Mouse (Mus musculus) intestine, embryonic 15.5 days (tissue): ENCODE results near the gene Gm49395. TPM values are rescaled to one million over a fixed set of nuclear protein-coding genes. Genes with fewer than 3 reads are reported as not detected.

Source experiments
- ATAC-seq: fragments of 200-750 bp; cut with Nextera tagmentation; 2 replicates; pipeline ENCODE4 v1.8.0; 2017; ENCODE audit warnings: moderate TSS enrichment, moderate library complexity
- H3K27ac ChIP-seq: fragments of 300-500 bp; sonication (generic); 2 replicates; pipeline ENCODE4 v1.5.1; 2015; ENCODE audit warnings: mild to moderate bottlenecking, inconsistent platforms
- H3K27me3 ChIP-seq: fragments of 300-500 bp; sonication (generic); replicated peaks from 2 replicates; pipeline ENCODE4 v1.6.1; 2015; ENCODE audit warnings: inconsistent platforms
- H3K36me3 ChIP-seq: fragments of 300-500 bp; sonication (generic); 2 replicates; pipeline ENCODE4 v1.6.1; 2015; ENCODE audit warnings: inconsistent platforms
- H3K4me1 ChIP-seq: fragments of 300-500 bp; sonication (generic); replicated peaks from 2 replicates; pipeline ENCODE4 v1.6.1; 2015; ENCODE audit warnings: inconsistent platforms
- H3K4me2 ChIP-seq: fragments of 300-500 bp; sonication (generic); replicated peaks from 2 replicates; pipeline ENCODE4 v1.6.1; 2015; ENCODE audit warnings: mild to moderate bottlenecking, inconsistent platforms
- H3K4me3 ChIP-seq: fragments of 300-500 bp; sonication (generic); replicated peaks from 2 replicates; pipeline ENCODE4 v1.5.1; 2015; ENCODE audit warnings: inconsistent platforms
- H3K9ac ChIP-seq: fragments of 300-500 bp; sonication (generic); 2 replicates; pipeline ENCODE4 v1.6.1; 2015; ENCODE audit warnings: inconsistent platforms
- H3K9me3 ChIP-seq: fragments of 300-500 bp; sonication (generic); 2 replicates; pipeline ENCODE4 v1.6.1; 2016; ENCODE audit warnings: inconsistent platforms
- WGBS: fragments of 180-500 bp; shearing (Covaris S2); methylation state at CpG from one replicate; pipeline ENCODE4 v1.1.7; 2015; 5-methylcytosine and 5-hydroxymethylcytosine counted together
- polyA plus RNA-seq: library from polyadenylated mRNA; unstranded; fragments of >200 nt; fragmentation: Nextera tagmentation; extraction: Ambion mirVana; gene quantifications from 2 replicates; pipeline ENCODE4 v1.2.1, GENCODE M21; 2015

Gm49395 gene
- polyA plus RNA-seq, 1 experiment from 2014 or later, result 5.4 TPM

DNA sequence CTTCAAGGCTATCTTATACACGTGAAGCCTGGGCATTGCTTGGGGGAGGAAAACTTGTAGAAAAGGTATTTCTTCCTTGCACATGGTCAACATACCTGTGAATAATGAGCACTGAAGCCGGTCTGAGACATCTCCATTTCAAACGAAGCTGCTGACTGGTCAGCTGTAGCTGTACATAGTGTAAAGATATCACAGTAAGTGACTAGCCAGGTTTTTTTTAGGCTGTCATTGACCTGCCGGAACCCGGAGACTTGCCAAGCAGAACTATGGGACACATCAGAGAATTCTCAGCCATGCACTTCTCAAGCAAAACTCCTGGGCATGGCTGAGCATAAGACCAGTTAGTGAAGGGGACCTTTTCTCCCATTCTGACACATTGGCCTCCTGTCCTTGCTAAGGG, 99.6 kb downstream of the Gm49395 start:
- H3K4me2 ChIP-seq, result no peak overlapping the region
- H3K9ac ChIP-seq, result no peak overlapping the region
- H3K4me3 ChIP-seq, result no peak overlapping the region
- H3K4me1 ChIP-seq, result no peaks in the 10 kb centered on the region
- 84% methylated on average over 5 of the region's 5 CpGs for WGBS
- H3K9me3 ChIP-seq, result no peaks in the 10 kb centered on the region
- no peaks in the 10 kb centered on the region for H3K27me3 ChIP-seq
- H3K27ac ChIP-seq, result no peak overlapping the region
- no peak for ATAC-seq
- no peaks in the 10 kb centered on the region for H3K36me3 ChIP-seq

DNA sequence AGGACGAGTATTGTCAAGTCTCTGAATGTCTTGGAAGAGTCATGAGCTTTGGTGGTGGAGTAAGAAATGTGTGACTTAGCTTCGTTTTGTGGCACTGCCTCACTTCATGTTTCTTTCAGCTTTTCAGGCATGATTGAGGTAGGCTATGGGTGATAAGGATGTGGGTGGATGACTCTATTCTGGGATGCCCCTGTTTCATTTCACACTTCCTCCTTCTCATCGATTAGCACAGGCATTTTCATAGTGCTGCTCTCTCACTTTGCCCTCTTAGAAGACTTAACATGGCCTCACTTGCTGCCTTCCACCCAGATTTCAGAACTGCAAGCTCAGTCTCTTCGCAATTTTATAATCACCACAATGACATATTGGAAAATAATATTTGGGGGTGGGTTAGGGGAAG, 102.1 kb downstream of the Gm49395 start:
- no peaks in the 10 kb centered on the region for H3K27me3 ChIP-seq
- H3K4me3 ChIP-seq, result no peak overlapping the region
- H3K27ac ChIP-seq, result no peak overlapping the region

DNA sequence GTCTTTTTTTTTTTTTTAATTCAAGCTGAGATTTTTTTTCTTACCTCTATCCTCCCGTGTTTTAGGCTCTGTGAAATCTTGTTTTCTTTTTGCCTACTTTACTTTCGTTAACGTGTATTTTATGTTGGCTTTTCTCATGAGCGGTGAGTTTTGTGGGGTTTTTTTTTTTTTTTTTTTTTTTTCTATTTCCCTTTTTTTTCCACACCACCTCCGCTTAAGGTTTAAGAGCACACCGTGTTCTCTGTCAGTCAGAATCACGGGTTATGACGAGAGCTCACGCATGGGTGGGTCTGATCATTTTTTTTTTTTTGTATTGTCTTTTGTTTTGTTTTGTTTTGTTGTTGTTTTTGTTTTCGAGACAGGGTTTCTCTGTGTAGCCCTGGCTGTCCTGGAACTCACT, 103.6 kb downstream of the Gm49395 start:
- no peak overlapping the region for H3K4me3 ChIP-seq
- no peak overlapping the region for H3K4me2 ChIP-seq
- H3K4me1 ChIP-seq, result no peaks in the 10 kb centered on the region
- no peak overlapping the region for H3K27ac ChIP-seq
- WGBS, result 93% methylated on average over 10 of the region's 10 CpGs
- no peak for ATAC-seq
- no peaks in the 10 kb centered on the region for H3K27me3 ChIP-seq
- no peak overlapping the region for H3K9ac ChIP-seq
- no peaks in the 10 kb centered on the region for H3K36me3 ChIP-seq
- H3K9me3 ChIP-seq, result no peaks in the 10 kb centered on the region

More for the DNA sequence above, 102.1 kb downstream of the Gm49395 start:
- Histone ChIP-seq H3K4me2 (no peak overlapping the region), H3K36me3 (no peaks in the 10 kb centered on the region), H3K9ac (no peak overlapping the region), H3K4me1 (no peaks in the 10 kb centered on the region), H3K9me3 (no peaks in the 10 kb centered on the region)
- ATAC-seq, result no peak
- WGBS, result 89% methylated on average over 4 of the region's 4 CpGs

DNA sequence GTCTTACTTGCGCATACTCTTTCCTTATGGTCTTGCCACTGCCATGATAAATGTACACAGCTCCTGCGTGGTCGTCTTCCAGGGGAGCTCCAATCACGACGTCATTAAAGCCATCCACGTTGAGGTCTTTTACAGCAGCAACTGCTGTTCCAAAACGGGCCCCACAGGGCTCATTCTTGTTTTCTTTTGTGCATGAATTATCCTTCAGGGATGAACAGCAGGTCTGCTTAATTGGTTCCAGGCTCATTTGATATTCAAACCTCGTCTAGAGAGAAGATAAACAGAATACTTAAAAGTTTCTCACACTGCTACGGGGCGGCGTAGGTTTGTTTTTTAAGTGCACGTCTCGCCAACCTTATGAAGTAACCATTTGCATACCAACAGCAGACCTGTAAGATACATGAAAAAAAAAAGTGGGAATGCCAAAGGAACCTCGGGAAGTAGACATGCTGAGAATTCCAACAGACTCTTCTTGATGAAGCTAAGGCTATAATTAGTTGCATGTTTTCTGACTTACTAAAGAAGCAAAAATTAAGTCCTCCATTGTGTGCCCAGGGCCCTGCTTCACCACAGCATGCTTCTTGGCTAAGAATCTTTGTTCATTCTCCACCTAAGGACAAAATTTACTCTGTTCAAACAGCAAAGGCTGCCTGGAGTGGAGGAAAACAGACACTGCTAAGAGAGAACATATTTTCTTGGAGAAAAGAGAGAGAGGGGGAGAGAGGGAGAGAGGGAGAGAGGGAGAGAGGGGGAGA, 109.3 kb downstream of the Gm49395 start:
- no peak overlapping the region for H3K27ac ChIP-seq
- no peaks in the 10 kb centered on the region for H3K9me3 ChIP-seq
- ATAC-seq, result no peak
- H3K27me3 ChIP-seq, result no peaks in the 10 kb centered on the region
- H3K36me3 ChIP-seq, result no peaks in the 10 kb centered on the region
- H3K4me3 ChIP-seq, result no peak overlapping the region
- 61% methylated on average over 14 of the region's 14 CpGs for whole genome bisulfite sequencing
- no peaks in the 10 kb centered on the region for H3K4me1 ChIP-seq
- no peak overlapping the region for H3K9ac ChIP-seq
- no peak overlapping the region for H3K4me2 ChIP-seq

DNA sequence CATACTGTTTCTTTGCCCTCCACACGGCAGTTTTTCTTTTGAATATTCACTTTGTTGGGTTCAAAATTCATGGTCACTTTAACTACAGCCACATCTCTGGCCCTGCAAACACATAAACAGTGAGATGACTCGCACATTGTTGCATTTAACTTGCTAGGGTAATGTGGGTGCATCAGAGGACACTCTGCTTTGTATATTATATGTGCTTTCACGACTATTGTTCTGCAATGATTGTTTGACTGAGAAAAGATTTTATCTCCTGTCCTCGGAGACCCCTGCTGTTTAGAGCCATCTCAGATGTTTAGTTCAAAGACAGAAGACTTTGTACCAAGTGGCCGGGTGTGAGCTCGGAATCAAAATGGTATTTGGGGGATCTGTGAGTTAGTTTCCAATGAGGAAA, 114.1 kb downstream of the Gm49395 start:
- Histone ChIP-seq H3K27ac (no peak overlapping the region), H3K4me1 (no peaks in the 10 kb centered on the region), H3K9ac (no peak overlapping the region), H3K36me3 (no peaks in the 10 kb centered on the region), H3K4me2 (no peak overlapping the region), H3K4me3 (no peak overlapping the region), H3K9me3 (no peaks in the 10 kb centered on the region), H3K27me3 (no peaks in the 10 kb centered on the region)
- no peak for ATAC-seq
- 65% methylated on average over 6 of the region's 6 CpGs for WGBS

DNA sequence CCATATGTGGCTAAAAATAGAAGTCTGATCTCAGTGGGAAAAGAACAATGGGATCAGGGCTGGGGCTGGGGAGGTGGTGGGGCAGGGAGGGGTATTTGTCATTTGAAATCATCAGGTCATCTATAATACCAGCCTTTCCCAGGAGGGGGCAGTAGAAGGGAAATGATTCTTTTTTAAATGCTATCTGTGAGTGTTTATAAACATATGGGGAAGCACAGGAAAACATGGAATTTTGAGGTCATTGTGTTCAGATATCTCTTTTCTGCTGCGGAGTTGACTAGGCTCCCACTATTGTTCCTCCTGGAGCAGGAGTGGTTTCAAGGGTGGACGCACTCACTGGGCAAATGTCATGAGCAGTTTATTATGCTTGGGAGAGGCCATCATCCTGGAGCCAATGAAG, 114.6 kb downstream of the Gm49395 start:
- no peaks in the 10 kb centered on the region for H3K9me3 ChIP-seq
- no peak overlapping the region for H3K4me3 ChIP-seq
- H3K9ac ChIP-seq, result no peak overlapping the region
- H3K27ac ChIP-seq, result no peak overlapping the region
- ATAC-seq, result no peak
- no peak overlapping the region for H3K4me2 ChIP-seq
- no peaks in the 10 kb centered on the region for H3K27me3 ChIP-seq
- 69% methylated on average over 2 of the region's 2 CpGs for WGBS
- H3K36me3 ChIP-seq, result no peaks in the 10 kb centered on the region
- H3K4me1 ChIP-seq, result no peaks in the 10 kb centered on the region

Other genes starting within 250 kb of the Gm49395 start
- 7.0 and 9.8 TPM in 2 replicates for gene Itga2, start 169.8 kb downstream of the Gm49395 start, polyA plus RNA-seq
- 4.6 and 6.0 TPM in 2 replicates for gene Pelo, start 11.7 kb downstream of the Gm49395 start, polyA plus RNA-seq
- 17.4 and 18.0 TPM in 2 replicates for gene Itga1, start within 50 bp of the Gm49395 start, polyA plus RNA-seq